ENCODE assay signal across 34 mouse cellular contexts in genomic region chr5:31012737-31013136, GRCm38 (mm10). TPM values are rescaled to one million over a fixed set of nuclear protein-coding genes. Genes with fewer than 3 reads are reported as not detected.
DNase-seq lines count a peak whose midpoint lies in the region.
"Had no signal": no experiment of that assay in that cellular context is flagged by ENCODE, and none has a peak within 500 bp of the region (broad histone marks: within the 10 kb centered on the region; RNA-seq: fewer than 3 reads in every experiment).

No protein-coding gene starts in this region.

- DNase-seq in CD4-positive helper T cell, adult 2 months (ENCODE audit: low read depth, low spot score): peak; percentile 55
- DNase-seq in T-cell, adult 2 months (ENCODE audit: low spot score): peak; percentile 38
- peak; percentile 28 to 50 for DNase-seq in natural killer cell, adult 2 months (ENCODE audit: low spot score in 2 of 2)
- peak; percentile 75 for DNase-seq in thymus, postnatal 14 days
- no peak for DNase-seq in left cerebral cortex, postnatal 25 days (ENCODE audit: low spot score in 2 of 2)
- no peak for DNase-seq in cerebellum, postnatal 14 days
- no peak for DNase-seq in limb, embryonic 10.5 days (ENCODE audit: low spot score)
- DNase-seq in kidney, postnatal 25 days: no peak
- DNase-seq: adrenal gland, postnatal 10 days; cerebellum, adult 11 months; cerebellum, adult 9-11 months; gastrocnemius, adult 2 months; heart, postnatal 10 days; kidney, adult 18-20 months; kidney, postnatal 36 days; left cerebral cortex, postnatal 4 days; liver, embryonic 13.5 days; lung, adult 18-20 months; right cerebral cortex, postnatal 25 days; spleen, adult 18-20 months had no signal

- no peak overlapping the region for H3K27ac ChIP-seq in limb, embryonic 10.5 days
- H3K27ac ChIP-seq: embryonic facial prominence, embryonic 13.5 days; forebrain, embryonic 10.5 days; forebrain, embryonic 15.5 days; gastrocnemius, adult 2 months; heart, embryonic 13.5 days; hindbrain, embryonic 14.5 days; layer of hippocampus, adult 2 months; limb, embryonic 15.5 days; liver, embryonic 13.5 days; macrophage; midbrain, embryonic 13.5 days; neural tube, embryonic 15.5 days; stomach, postnatal 0 days had no signal

- no peaks in the 10 kb centered on the region for H3K27me3 ChIP-seq in limb, embryonic 10.5 days (ENCODE audit: low read depth, poor library complexity, severe bottlenecking)
- H3K27me3 ChIP-seq: embryonic facial prominence, embryonic 13.5 days; forebrain, embryonic 15.5 days; heart, embryonic 13.5 days; limb, embryonic 15.5 days; liver, embryonic 13.5 days; midbrain, embryonic 13.5 days; neural tube, embryonic 15.5 days had no signal

- intact Hi-C loops in left cerebral cortex, postnatal 25 days (cut with DNase I): no loop called here

- H3K9me3 ChIP-seq in limb, embryonic 10.5 days (replicated peaks): no peaks in the 10 kb centered on the region
- H3K9me3 ChIP-seq: embryonic facial prominence, embryonic 13.5 days; forebrain, embryonic 10.5 days; forebrain, embryonic 15.5 days; heart, embryonic 13.5 days; limb, embryonic 15.5 days; liver, embryonic 13.5 days; midbrain, embryonic 13.5 days; neural tube, embryonic 15.5 days had no signal

- H3K36me3 ChIP-seq in limb, embryonic 10.5 days: no peaks in the 10 kb centered on the region
- H3K36me3 ChIP-seq: embryonic facial prominence, embryonic 13.5 days; forebrain, embryonic 10.5 days; forebrain, embryonic 15.5 days; heart, embryonic 13.5 days; limb, embryonic 15.5 days; liver, embryonic 13.5 days; midbrain, embryonic 13.5 days; neural tube, embryonic 15.5 days had no signal

- H3K4me1 ChIP-seq in limb, embryonic 10.5 days: no peaks in the 10 kb centered on the region
- H3K4me1 ChIP-seq: embryonic facial prominence, embryonic 13.5 days; forebrain, embryonic 10.5 days; forebrain, embryonic 15.5 days; limb, embryonic 15.5 days; liver, embryonic 13.5 days; midbrain, embryonic 13.5 days; neural tube, embryonic 15.5 days had no signal

- no peak overlapping the region for H3K4me3 ChIP-seq in limb, embryonic 10.5 days
- H3K4me3 ChIP-seq: embryonic facial prominence, embryonic 13.5 days; forebrain, embryonic 10.5 days; forebrain, embryonic 15.5 days; gastrocnemius, adult 2 months; heart, embryonic 13.5 days; layer of hippocampus, adult 2 months; limb, embryonic 15.5 days; liver, embryonic 13.5 days; midbrain, embryonic 13.5 days; neural tube, embryonic 15.5 days had no signal

- 76% methylated on average over 3 of the region's 3 CpGs for WGBS in limb, embryonic 10.5 days

RNA-seq across cellular contexts. Expression of gene Atraid, which starts 35.4 kb away (rescaled TPM):
- 10 to 100 TPM; 70.8 to 71.4 TPM for total RNA-seq in left cerebral cortex, postnatal 25 days (2021)
- polyA plus RNA-seq in limb, embryonic 10.5 days (2016; fragmentation: Nextera tagmentation; extraction: Ambion mirVana): 51.8 and 69.7 TPM in 2 replicates

RNA-seq across cellular contexts. Expression of gene Slc5a6, which starts 36.0 kb away (rescaled TPM):
- 10 to 100 TPM; 12.4 to 16.7 TPM for total RNA-seq in left cerebral cortex, postnatal 25 days (2021)
- polyA plus RNA-seq in limb, embryonic 10.5 days (2016; fragmentation: Nextera tagmentation; extraction: Ambion mirVana): 10.4 and 10.8 TPM in 2 replicates

RNA-seq across cellular contexts. Expression of gene Cad, which starts 41.8 kb away (rescaled TPM):
- 10 to 100 TPM; 17.4 to 25.5 TPM for total RNA-seq in left cerebral cortex, postnatal 25 days (2021)
- 63.1 and 71.3 TPM in 2 replicates for polyA plus RNA-seq in limb, embryonic 10.5 days (2016; fragmentation: Nextera tagmentation; extraction: Ambion mirVana)

RNA-seq across cellular contexts. Expression of gene Tcf23, which starts 44.3 kb away (rescaled TPM):
- under 1 TPM; 0.16 to 0.25 TPM for total RNA-seq in left cerebral cortex, postnatal 25 days (2021)
- polyA plus RNA-seq in limb, embryonic 10.5 days (2016; fragmentation: Nextera tagmentation; extraction: Ambion mirVana): not detected in 2 replicates
- total RNA-seq: common myeloid progenitor, adult 5-6 weeks; hematopoietic stem cell, adult 5-6 weeks; megakaryocyte-erythroid progenitor cell, adult 5-6 weeks had no signal
- polyA plus RNA-seq: embryonic facial prominence, embryonic 13.5 days; forebrain, embryonic 10.5 days; forebrain, embryonic 15.5 days; macrophage; midbrain, embryonic 13.5 days; neural tube, embryonic 15.5 days had no signal

RNA-seq across cellular contexts. Expression of gene Preb, which starts 52.6 kb away (rescaled TPM):
- 100 to 1,000 TPM; 125 to 133 TPM for total RNA-seq in left cerebral cortex, postnatal 25 days (2021)
- polyA plus RNA-seq in limb, embryonic 10.5 days (2016; fragmentation: Nextera tagmentation; extraction: Ambion mirVana): 139 and 142 TPM in 2 replicates

Comparison
In these comparisons a context has a peak if more than half of its experiments do, and no peak if none do; other contexts are left out.
1. DNase-seq: peak in CD4-positive helper T cell, adult 2 months (single experiment), T-cell, adult 2 months (single experiment), natural killer cell, adult 2 months (2 of 2) and thymus, postnatal 14 days (single experiment); none in left cerebral cortex, postnatal 25 days (0 of 2), cerebellum, postnatal 14 days (0 of 2), limb, embryonic 10.5 days (single experiment) and kidney, postnatal 25 days (0 of 2).